Mouse (Mus musculus): ENCODE measurements around the gene Ptprd. TPM values are rescaled to one million over a fixed set of nuclear protein-coding genes. Genes with fewer than 3 reads are reported as not detected.

Ptprd gene
- total and polyA plus RNA-seq, 3 experiments = not detected

DNA sequence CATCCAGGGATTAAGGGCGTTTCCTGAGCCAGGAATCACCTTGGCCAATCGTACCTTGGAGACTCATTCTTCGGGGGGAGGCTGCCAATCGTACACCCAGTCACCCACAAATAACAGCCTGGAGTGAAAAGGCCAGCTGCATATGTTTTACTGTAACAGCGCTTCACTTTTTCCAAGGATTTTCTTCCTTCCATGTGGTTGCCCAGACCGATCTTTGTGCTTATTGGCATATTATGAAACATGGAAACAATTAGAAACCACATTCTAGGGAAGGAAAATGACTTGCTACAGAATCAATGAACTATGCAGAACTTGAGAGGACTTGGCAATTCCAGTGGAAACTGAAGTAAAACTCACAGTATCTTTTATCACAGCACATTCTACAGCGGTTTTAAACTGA lies 2218.7 kb downstream of the Ptprd start:
- TF ChIP-seq POLR2AphosphoS5 (IDR thresholded peaks at IDR 0.05; ENCODE audit: borderline replicate concordance, low read depth, low read length) (no peak), ZMIZ1 (IDR thresholded peaks at IDR 0.05; ENCODE audit: low read depth, low read length) (no peak), RCOR1 (IDR thresholded peaks at IDR 0.05; ENCODE audit: low read depth, low read length) (no peak), E2F4 (IDR thresholded peaks at IDR 0.05; ENCODE audit: borderline replicate concordance, low read depth, low read length) (no peak), MAFK (IDR thresholded peaks at IDR 0.05; ENCODE audit: borderline replicate concordance, low read depth, low read length) (no peak), TBP (IDR thresholded peaks at IDR 0.05; ENCODE audit: low read depth, low read length) (no peak), CTCF (IDR thresholded peaks at IDR 0.05 in 2 of 3, conservative IDR thresholded peaks at IDR 0.05 in 1 of 3; ENCODE audit: control insufficient read depth in 1 of 3, insufficient read depth in 1 of 3, low read depth in 2 of 3, low read length in 3 of 3, poor library complexity in 1 of 3, severe bottlenecking in 1 of 3) (no peak), TAL1 (IDR thresholded peaks at IDR 0.05; ENCODE audit: low read length) (no peak), USF1 (IDR thresholded peaks at IDR 0.05; ENCODE audit: low read depth, low read length) (no peak), UBTF (IDR thresholded peaks at IDR 0.05; ENCODE audit: borderline replicate concordance, insufficient read depth, low read depth, low read length) (no peak), HCFC1 (IDR thresholded peaks at IDR 0.05; ENCODE audit: low read depth, low read length) (no peak), ELF1 (IDR thresholded peaks at IDR 0.05; ENCODE audit: low read depth, low read length) (no peak), EP300 (IDR thresholded peaks at IDR 0.05; ENCODE audit: low read depth in 1 of 2, low read length in 2 of 2) (no peak), POLR2AphosphoS2 (IDR thresholded peaks at IDR 0.05; ENCODE audit: low read length) (no peak), NRF1 (IDR thresholded peaks at IDR 0.05; ENCODE audit: insufficient read depth, low read depth, low read length, poor library complexity, severe bottlenecking) (no peak), ZNF384 (IDR thresholded peaks at IDR 0.05; ENCODE audit: low read depth, low read length) (no peak), MYC (IDR thresholded peaks at IDR 0.05; ENCODE audit: low read depth, low read length) (no peak), SIN3A (IDR thresholded peaks at IDR 0.05; ENCODE audit: low read length) (no peak)
- Histone ChIP-seq H3K79me2 (ENCODE audit: control insufficient read depth, insufficient read depth, low read length, poor library complexity) (no peaks in the 10 kb centered on the region), H3K27ac (ENCODE audit: control insufficient read depth, low read depth, low read length) (no peak overlapping the region), H3K9me3 (replicated peaks; ENCODE audit: insufficient read depth, low read length) (no peaks in the 10 kb centered on the region), H3K27me3 (ENCODE audit: control insufficient read depth in 1 of 2, insufficient read depth in 2 of 2, low read length in 2 of 2) (no peaks in the 10 kb centered on the region), H3K4me3 (ENCODE audit: control insufficient read depth in 1 of 2, insufficient read depth in 1 of 2, low read depth in 2 of 2, low read length in 2 of 2) (no peak overlapping the region), H3K4me1 (ENCODE audit: control insufficient read depth in 1 of 2, insufficient read depth in 2 of 2, low read length in 2 of 2) (no peaks in the 10 kb centered on the region), H3K36me3 (ENCODE audit: control insufficient read depth in 1 of 2, insufficient read depth in 2 of 2, low read length in 2 of 2) (no peaks in the 10 kb centered on the region), H3K9ac (ENCODE audit: control insufficient read depth, low read depth, low read length, poor library complexity, severe bottlenecking) (no peak overlapping the region)
- no peak for DNase-seq (ENCODE audit: low read depth, low spot score)

DNA sequence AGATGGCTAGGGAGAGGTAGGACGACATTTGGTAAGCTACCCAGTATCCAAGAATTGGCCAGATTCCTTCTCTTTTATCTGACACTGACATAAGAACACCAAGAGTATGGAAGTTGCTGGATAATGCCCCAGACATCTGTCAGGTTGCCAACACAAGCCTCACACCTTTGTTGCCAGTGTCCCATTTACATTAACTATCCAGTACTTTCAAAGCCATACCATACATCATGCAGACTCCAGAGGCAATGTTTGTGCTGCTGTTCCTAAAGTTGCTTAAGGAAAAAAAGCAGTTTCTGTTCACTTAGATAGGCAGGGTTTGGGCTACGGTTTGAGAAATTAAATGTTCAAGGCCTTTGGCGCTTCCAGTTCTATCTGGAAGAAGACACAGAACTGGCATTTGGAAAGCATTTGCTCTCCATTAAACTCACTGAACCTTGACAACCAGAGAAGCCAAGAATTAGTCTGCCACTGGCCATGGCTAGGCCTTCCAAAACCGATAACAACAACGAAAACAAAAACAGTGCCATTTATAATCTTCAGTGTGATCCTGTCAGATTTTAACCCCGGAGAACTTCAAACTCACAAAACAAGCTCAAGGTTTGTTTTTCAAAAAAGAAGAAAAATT lies 2220.0 kb downstream of the Ptprd start:
- Histone ChIP-seq H3K4me3 (ENCODE audit: control insufficient read depth in 1 of 2, insufficient read depth in 1 of 2, low read depth in 2 of 2, low read length in 2 of 2) (no peak overlapping the region), H3K9me3 (replicated peaks; ENCODE audit: insufficient read depth, low read length) (no peaks in the 10 kb centered on the region), H3K27me3 (ENCODE audit: control insufficient read depth in 1 of 2, insufficient read depth in 2 of 2, low read length in 2 of 2) (no peaks in the 10 kb centered on the region), H3K4me1 (ENCODE audit: control insufficient read depth in 1 of 2, insufficient read depth in 2 of 2, low read length in 2 of 2) (no peaks in the 10 kb centered on the region), H3K9ac (ENCODE audit: control insufficient read depth, low read depth, low read length, poor library complexity, severe bottlenecking) (no peak overlapping the region), H3K79me2 (ENCODE audit: control insufficient read depth, insufficient read depth, low read length, poor library complexity) (no peaks in the 10 kb centered on the region), H3K27ac (ENCODE audit: control insufficient read depth, low read depth, low read length) (no peak overlapping the region), H3K36me3 (ENCODE audit: control insufficient read depth in 1 of 2, insufficient read depth in 2 of 2, low read length in 2 of 2) (no peaks in the 10 kb centered on the region)
- TF ChIP-seq JUND (IDR thresholded peaks at IDR 0.05; ENCODE audit: low read depth, low read length) (no peak), ZMIZ1 (IDR thresholded peaks at IDR 0.05; ENCODE audit: low read depth, low read length) (no peak), POLR2A (IDR thresholded peaks at IDR 0.05; ENCODE audit: control insufficient read depth in 1 of 2, insufficient read depth in 1 of 2, low read depth in 1 of 2, low read length in 2 of 2, poor library complexity in 1 of 2) (no peak), UBTF (IDR thresholded peaks at IDR 0.05; ENCODE audit: borderline replicate concordance, insufficient read depth, low read depth, low read length) (no peak), NELFE (IDR thresholded peaks at IDR 0.05; ENCODE audit: low read depth, low read length) (no peak), MAZ (IDR thresholded peaks at IDR 0.05; ENCODE audit: low read depth, low read length) (no peak), CTCF (IDR thresholded peaks at IDR 0.05 in 2 of 3, conservative IDR thresholded peaks at IDR 0.05 in 1 of 3; ENCODE audit: control insufficient read depth in 1 of 3, insufficient read depth in 1 of 3, low read depth in 2 of 3, low read length in 3 of 3, poor library complexity in 1 of 3, severe bottlenecking in 1 of 3) (no peak), MXI1 (IDR thresholded peaks at IDR 0.05; ENCODE audit: low read depth, low read length) (no peak), ZKSCAN1 (IDR thresholded peaks at IDR 0.05; ENCODE audit: low read depth, low read length) (no peak), CHD1 (IDR thresholded peaks at IDR 0.05; ENCODE audit: low read depth, low read length) (no peak), TCF12 (IDR thresholded peaks at IDR 0.05; ENCODE audit: low read depth, low read length) (no peak), POLR2AphosphoS2 (IDR thresholded peaks at IDR 0.05; ENCODE audit: low read length) (no peak)
- no peak for DNase-seq (ENCODE audit: low read depth, low spot score)

Data from MEL (cell line).